Mouse (Mus musculus): ENCODE data around the gene 1700019N19Rik.

The 1700019N19Rik gene

GRCm38 (mm10) chr19:58794284-58794683 lies at the start of gene 1700019N19Rik:
TSS of gene 1700019N19Rik (minus strand) at chr19:58794461.
- no peak for DNase-seq

- DNase-seq, result no peak
Observed at GRCm38 (mm10) chr19:58843606-58844005, 49.3 kb upstream of the 1700019N19Rik start.

- no peak for DNase-seq
Observed at GRCm38 (mm10) chr19:58840721-58841271, 46.5 kb upstream of the 1700019N19Rik start.

- DNase-seq, result no peak
Observed at GRCm38 (mm10) chr19:58839806-58840205, 45.5 kb upstream of the 1700019N19Rik start.

- no peak for DNase-seq
Observed at GRCm38 (mm10) chr19:58839345-58839744, 45.1 kb upstream of the 1700019N19Rik start.

- no peak for DNase-seq
Observed at GRCm38 (mm10) chr19:58838706-58839105, 44.4 kb upstream of the 1700019N19Rik start.

- no peak for DNase-seq
Observed at GRCm38 (mm10) chr19:58833639-58834180, 39.4 kb upstream of the 1700019N19Rik start.

- DNase-seq, result no peak
Observed at GRCm38 (mm10) chr19:58832988-58833387, 38.7 kb upstream of the 1700019N19Rik start.

GRCm38 (mm10) chr19:58831280-58831922 lies 37.1 kb upstream of the 1700019N19Rik start:
- DNase-seq, result peak; percentile 21

- no peak for DNase-seq
Observed at GRCm38 (mm10) chr19:58830182-58830581, 35.9 kb upstream of the 1700019N19Rik start.

- DNase-seq, result peak; percentile 41
Observed at GRCm38 (mm10) chr19:58829575-58829974, 35.3 kb upstream of the 1700019N19Rik start.

- no peak for DNase-seq
Observed at GRCm38 (mm10) chr19:58827656-58828055, 33.4 kb upstream of the 1700019N19Rik start.

- DNase-seq, result no peak
Observed at GRCm38 (mm10) chr19:58824316-58824715, 30.1 kb upstream of the 1700019N19Rik start.

GRCm38 (mm10) chr19:58823301-58823700 lies 29.0 kb upstream of the 1700019N19Rik start:
- peak; percentile 17 for DNase-seq

GRCm38 (mm10) chr19:58822454-58823200 lies 28.4 kb upstream of the 1700019N19Rik start:
- peak; percentile 90 for DNase-seq

- DNase-seq, result no peak
Observed at GRCm38 (mm10) chr19:58818571-58819415, 24.5 kb upstream of the 1700019N19Rik start.

- no peak for DNase-seq
Observed at GRCm38 (mm10) chr19:58817398-58817797, 23.1 kb upstream of the 1700019N19Rik start.

- DNase-seq, result no peak
Observed at GRCm38 (mm10) chr19:58816453-58817041, 22.3 kb upstream of the 1700019N19Rik start.

- DNase-seq, result no peak
Observed at GRCm38 (mm10) chr19:58815179-58815922, 21.1 kb upstream of the 1700019N19Rik start.

- no peak for DNase-seq
Observed at GRCm38 (mm10) chr19:58810536-58810935, 16.3 kb upstream of the 1700019N19Rik start.

- no peak for DNase-seq
Observed at GRCm38 (mm10) chr19:58808864-58809263, 14.6 kb upstream of the 1700019N19Rik start.

- peak; percentile 67 for DNase-seq
Observed at GRCm38 (mm10) chr19:58806364-58806763, 12.1 kb upstream of the 1700019N19Rik start.
